ENCODE assay signal across 9 mouse cellular contexts in the genomic region with DNA sequence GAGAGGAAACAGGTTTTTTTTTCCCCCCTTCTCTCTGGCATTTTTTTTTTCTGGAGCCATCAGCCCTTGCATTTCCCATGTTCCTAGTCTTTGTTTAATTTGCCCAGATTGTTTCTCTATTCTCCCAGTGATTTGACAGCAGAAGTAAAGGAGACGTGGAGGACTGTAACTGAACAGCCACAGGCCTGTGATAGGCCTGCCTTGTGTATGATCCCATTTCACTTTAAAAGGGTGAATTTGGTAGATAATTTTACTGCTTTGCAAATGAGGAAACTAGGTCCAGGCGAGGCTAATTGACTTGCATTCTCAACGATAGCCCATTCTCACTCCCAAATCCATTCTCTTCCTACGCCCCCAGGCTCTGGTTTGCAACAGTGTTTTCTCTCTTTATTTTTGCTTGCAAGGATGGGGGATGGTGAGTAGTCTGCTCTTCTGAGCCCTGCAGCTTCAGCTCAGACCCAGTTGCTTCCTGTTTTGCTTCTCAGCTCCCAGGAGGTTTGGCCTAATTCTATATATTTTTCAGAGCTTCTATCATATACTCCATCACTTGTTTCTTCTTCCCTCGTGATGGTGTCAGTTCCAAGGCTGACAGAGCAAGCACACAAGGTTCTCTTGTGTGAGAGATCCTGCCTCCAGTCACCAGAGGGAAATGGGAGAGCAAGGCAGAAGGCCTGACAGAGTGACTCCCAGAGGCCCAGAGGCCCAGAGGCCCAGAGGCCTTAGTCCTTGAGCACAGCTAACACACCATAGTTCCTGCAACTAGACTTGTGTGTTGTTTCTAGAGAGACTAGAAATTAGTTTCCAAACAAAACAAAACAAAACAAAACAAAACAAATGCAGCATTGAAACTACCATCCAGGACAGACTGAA.
DNase-seq lines count a peak whose midpoint lies in the region; ATAC-seq and TF ChIP-seq lines count a peak whose summit lies in the region.
"Had no signal": no experiment of that assay in that cellular context is flagged by ENCODE, and none has a peak within 500 bp of the region (broad histone marks: within the 10 kb centered on the region; RNA-seq: fewer than 3 reads in every experiment).

No protein-coding gene starts in this region.

- no peaks in the 10 kb centered on the region for H3K27me3 ChIP-seq in lung, embryonic 14.5 days (ENCODE audit: insufficient read depth, low read length)
- H3K27me3 ChIP-seq in heart, embryonic 12.5 days (replicated peaks) = no peaks in the 10 kb centered on the region
- no peaks in the 10 kb centered on the region for H3K27me3 ChIP-seq in midbrain, embryonic 15.5 days (replicated peaks)
- H3K27me3 ChIP-seq: megakaryocyte, embryonic 14.5 days had no signal

- no peaks in the 10 kb centered on the region for H3K9me3 ChIP-seq in lung, embryonic 14.5 days (ENCODE audit: low read depth, low read length)
- no peaks in the 10 kb centered on the region for H3K9me3 ChIP-seq in heart, embryonic 12.5 days (replicated peaks)
- H3K9me3 ChIP-seq in midbrain, embryonic 15.5 days = no peaks in the 10 kb centered on the region
- H3K9me3 ChIP-seq: megakaryocyte, embryonic 14.5 days had no signal

- H3K4me2 ChIP-seq in lung, embryonic 14.5 days = no peak overlapping the region
- H3K4me2 ChIP-seq in heart, embryonic 12.5 days = no peak overlapping the region
- H3K4me2 ChIP-seq in midbrain, embryonic 15.5 days = no peak overlapping the region

- ATAC-seq in lung, embryonic 14.5 days (ENCODE audit: insufficient read depth) = no peak; the same call in 1 of the 2 replicates
- ATAC-seq in heart, embryonic 12.5 days (ENCODE audit: insufficient number of reproducible peaks, low FRiP score) = no peak
- ATAC-seq in midbrain, embryonic 15.5 days (replicated peaks) = 0 out of 2 replicates have a peak, but pooled peaks have one; percentile 32

- no peaks in the 10 kb centered on the region for H3K36me3 ChIP-seq in lung, embryonic 14.5 days (ENCODE audit: insufficient read depth)
- H3K36me3 ChIP-seq in heart, embryonic 12.5 days = no peaks in the 10 kb centered on the region
- H3K36me3 ChIP-seq in midbrain, embryonic 15.5 days (replicated peaks) = no peaks in the 10 kb centered on the region

- WGBS in lung, embryonic 14.5 days = 44% methylated on average over 5 of the region's 5 CpGs
- 53% methylated on average over 5 of the region's 5 CpGs for WGBS in heart, embryonic 12.5 days
- WGBS in midbrain, embryonic 15.5 days = 25% methylated on average over 5 of the region's 5 CpGs

- no peak overlapping the region for H3K9ac ChIP-seq in lung, embryonic 14.5 days
- 0 out of 2 replicates have a peak overlapping the region, but pooled peaks have one; percentile 1 for H3K9ac ChIP-seq in heart, embryonic 12.5 days
- no peak overlapping the region for H3K9ac ChIP-seq in midbrain, embryonic 15.5 days

- no peak overlapping the region for H3K4me3 ChIP-seq in lung, embryonic 14.5 days (ENCODE audit: low read depth, low read length)
- H3K4me3 ChIP-seq in heart, embryonic 12.5 days = no peak overlapping the region
- no peak overlapping the region for H3K4me3 ChIP-seq in midbrain, embryonic 15.5 days
- H3K4me3 ChIP-seq: megakaryocyte, embryonic 14.5 days had no signal

- intact Hi-C loops in gastrocnemius, postnatal 14 days (cut with DNase I; ENCODE audit: low total_unique reads) = no loop called here

- no peaks in the 10 kb centered on the region for H3K4me1 ChIP-seq in lung, embryonic 14.5 days (ENCODE audit: insufficient read depth)
- peaks cover 9% of the 10 kb centered on the region for H3K4me1 ChIP-seq in heart, embryonic 12.5 days (replicated peaks)
- peaks cover 22% of the 10 kb centered on the region for H3K4me1 ChIP-seq in midbrain, embryonic 15.5 days

- H3K27ac ChIP-seq in lung, embryonic 14.5 days (ENCODE audit: low read depth) = no peak overlapping the region
- 0 out of 2 replicates have a peak overlapping the region, but pooled peaks have one; percentile 21 for H3K27ac ChIP-seq in heart, embryonic 12.5 days (ENCODE audit: poor library complexity, severe bottlenecking)
- H3K27ac ChIP-seq in midbrain, embryonic 15.5 days = peak overlapping the region; percentile 58

- DNase-seq in lung, embryonic 14.5 days = peak; percentile 24
- no peak for DNase-seq in lung, postnatal 4 days
- peak; percentile 65 for DNase-seq in brain, embryonic 14.5 days (ENCODE audit: low read depth)
- DNase-seq in layer of hippocampus, adult 9-11 months = no peak
- DNase-seq in gastrocnemius, postnatal 14 days = no peak
- no peak for DNase-seq in cerebellum, adult 9-10 months

- no peak for TF ChIP-seq POLR2A in brain, embryonic 14.5 days (IDR thresholded peaks at IDR 0.05; ENCODE audit: borderline replicate concordance, extremely low read depth, insufficient read depth, insufficient read length, poor library complexity, severe bottlenecking)

- TF ChIP-seq CTCF in lung, embryonic 14.5 days (IDR thresholded peaks at IDR 0.05; ENCODE audit: low read depth) = no peak
- no peak for TF ChIP-seq CTCF in brain, embryonic 14.5 days (IDR thresholded peaks at IDR 0.05; ENCODE audit: borderline replicate concordance, extremely low read depth, insufficient read depth, insufficient read length)

Comparison
In these comparisons a context has a peak if more than half of its experiments do, and no peak if none do; other contexts are left out.
1. DNase-seq: peak in lung, embryonic 14.5 days (single experiment) and brain, embryonic 14.5 days (single experiment); none in lung, postnatal 4 days (0 of 2), layer of hippocampus, adult 9-11 months (single experiment), gastrocnemius, postnatal 14 days (single experiment) and cerebellum, adult 9-10 months (single experiment).